Mouse (Mus musculus) CH12.LX (cell line): ENCODE measurements around the gene Trim7.

ENCODE experiments used
- CTCF ChIP-seq, 2 experiments: IDR thresholded peaks in 1 of 2; conservative IDR thresholded peaks in 1 of 2; 2 replicates each; pipeline ENCODE4 v1.5.1; 2011 to 2012; ENCODE audit warnings: low read depth in 2 of 2, low read length in 2 of 2, improper control_type of control experiment in 1 of 2, inconsistent platforms in 1 of 2, mild to moderate bottlenecking in 1 of 2, moderate library complexity in 1 of 2
- POLR2A ChIP-seq: IDR thresholded peaks from 2 replicates; pipeline ENCODE4 v1.6.1; 2011; ENCODE audit warnings: low read depth, mild to moderate bottlenecking, improper control_type of control experiment, low read length
- ZNF384 ChIP-seq: IDR thresholded peaks from 2 replicates; pipeline ENCODE4 v1.6.1; 2012; ENCODE audit warnings: low read depth, low read length, improper control_type of control experiment, inconsistent platforms

DNA sequence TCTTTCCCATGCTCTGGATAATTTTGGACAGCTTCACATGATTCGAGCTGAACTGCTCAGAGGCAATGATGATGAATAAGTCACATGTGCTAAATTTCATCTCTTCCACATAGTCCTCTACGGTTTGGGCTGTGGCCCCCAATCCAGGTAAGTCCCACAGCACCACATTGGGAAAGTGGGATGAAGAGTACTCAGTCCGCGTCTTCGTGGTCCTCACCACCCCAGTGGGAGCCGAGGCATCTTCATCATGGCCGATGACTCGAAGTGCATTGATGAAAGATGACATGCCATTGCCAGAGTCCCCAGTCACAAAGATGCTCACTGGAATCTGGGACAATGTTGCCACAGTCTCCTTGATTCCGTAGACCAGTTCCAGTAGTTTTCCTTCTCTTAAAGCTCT is 40.5 kb downstream of the Trim7 start:
- TF ChIP-seq CTCF (conservative IDR thresholded peaks at IDR 0.05 in 1 of 2, IDR thresholded peaks at IDR 0.05 in 1 of 2; ENCODE audit: low read depth in 2 of 2, low read length in 2 of 2) (no peak), POLR2A (no peak; the same call in 1 of the 2 replicates), ZNF384 (no peak)
